Mouse (Mus musculus) small intestine, adult 2 months (tissue): ENCODE data around the gene Plekhh3. TPM values are rescaled to one million over a fixed set of nuclear protein-coding genes. Genes with fewer than 3 reads are reported as not detected.

Source experiments
- H3K27ac ChIP-seq: fragments of 200-500 bp; 2 replicates; pipeline ENCODE4 v1.5.1; 2012; ENCODE audit warnings: low read depth, low read length, control low read depth, inconsistent platforms; ENCODE audit not compliant: insufficient read depth
- H3K27me3 ChIP-seq: fragments of 200-500 bp; 2 replicates; pipeline ENCODE4 v1.6.1; 2012; ENCODE audit warnings: mild to moderate bottlenecking, moderate library complexity, low read length, inconsistent platforms; ENCODE audit not compliant: control insufficient read depth, insufficient read depth
- H3K36me3 ChIP-seq: fragments of 200-500 bp; 2 replicates; pipeline ENCODE4 v1.6.1; 2012; ENCODE audit warnings: mild to moderate bottlenecking, low read length, control low read depth, inconsistent platforms; ENCODE audit not compliant: control insufficient read depth, insufficient read depth
- H3K4me1 ChIP-seq: fragments of 200-500 bp; 2 replicates; pipeline ENCODE4 v1.6.1; 2012; ENCODE audit warnings: low read length, inconsistent platforms, mixed read lengths; ENCODE audit not compliant: control insufficient read depth, insufficient read depth, insufficient read length
- H3K4me3 ChIP-seq: fragments of 200-500 bp; 2 replicates; pipeline ENCODE4 v1.5.1; 2012; ENCODE audit warnings: low read depth, mild to moderate bottlenecking, control low read depth, inconsistent platforms, low read length, moderate library complexity
- CTCF ChIP-seq: fragments of 200-500 bp; IDR thresholded peaks from 2 replicates; pipeline ENCODE4 v1.5.1; 2012; ENCODE audit warnings: low read depth, mild to moderate bottlenecking, control low read depth, inconsistent platforms, low read length, moderate library complexity, mixed read lengths; ENCODE audit not compliant: insufficient replicate concordance, insufficient read length; ENCODE audit errors: extremely low read depth
- POLR2A ChIP-seq: fragments of 200-500 bp; IDR thresholded peaks from 2 replicates; pipeline ENCODE4 v1.6.1; 2012; ENCODE audit warnings: low read depth, mild to moderate bottlenecking, control low read depth, inconsistent platforms, low read length, moderate library complexity
- WGBS: fragments of 180-500 bp; shearing (Covaris S2); methylation state at CpG from one replicate; pipeline ENCODE4 v1.1.7; 2018; 5-methylcytosine and 5-hydroxymethylcytosine counted together
- polyA plus RNA-seq: library from polyadenylated mRNA; depleted of rRNA; stranded (reverse); fragments of >200 nt; gene quantifications from 2 replicates; pipeline ENCODE4 v1.2.3, GENCODE M21; 2012; rRNA removed

Gene Plekhh3
- polyA plus RNA-seq, 1 experiment = 84.5 TPM

DNA sequence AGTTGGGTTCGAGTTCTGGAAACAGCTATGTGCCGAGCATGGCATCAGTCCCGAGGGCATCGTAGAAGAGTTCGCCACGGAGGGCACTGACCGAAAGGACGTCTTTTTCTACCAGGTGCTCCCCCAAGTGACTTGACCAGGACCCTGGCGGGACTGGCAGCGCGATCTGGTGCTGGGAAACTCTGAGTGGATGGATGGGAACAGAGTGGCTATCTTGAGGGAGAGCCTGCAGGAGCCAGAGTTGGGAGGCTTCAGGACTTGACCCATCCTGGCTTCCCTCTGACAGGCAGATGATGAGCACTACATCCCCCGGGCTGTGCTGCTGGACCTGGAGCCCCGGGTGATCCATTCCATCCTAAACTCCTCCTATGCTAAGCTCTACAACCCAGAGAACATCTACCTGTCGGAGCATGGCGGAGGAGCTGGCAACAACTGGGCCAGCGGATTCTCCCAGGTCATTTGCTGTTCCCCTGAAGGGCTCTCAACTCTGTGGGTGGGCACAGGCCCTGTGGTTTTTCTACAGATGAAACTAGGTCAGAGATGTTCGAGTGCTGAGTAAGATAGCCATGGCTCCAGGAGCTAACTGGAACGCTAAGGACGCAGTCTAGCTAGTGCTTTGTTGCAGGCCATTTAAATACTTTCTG, 50.5 kb downstream of the Plekhh3 start:
- Histone ChIP-seq H3K36me3 (peaks cover 9% of the 10 kb centered on the region), H3K27me3 (no peaks in the 10 kb centered on the region), H3K27ac (peak overlapping the region; percentile 37; the same call in 1 of the 2 replicates), H3K4me1 (peaks cover 11% of the 10 kb centered on the region), H3K4me3 (peak overlapping the region; percentile 74)
- 16% methylated on average over 19 of the region's 19 CpGs for WGBS
- TF ChIP-seq CTCF (no peak), POLR2A (no peak)

DNA sequence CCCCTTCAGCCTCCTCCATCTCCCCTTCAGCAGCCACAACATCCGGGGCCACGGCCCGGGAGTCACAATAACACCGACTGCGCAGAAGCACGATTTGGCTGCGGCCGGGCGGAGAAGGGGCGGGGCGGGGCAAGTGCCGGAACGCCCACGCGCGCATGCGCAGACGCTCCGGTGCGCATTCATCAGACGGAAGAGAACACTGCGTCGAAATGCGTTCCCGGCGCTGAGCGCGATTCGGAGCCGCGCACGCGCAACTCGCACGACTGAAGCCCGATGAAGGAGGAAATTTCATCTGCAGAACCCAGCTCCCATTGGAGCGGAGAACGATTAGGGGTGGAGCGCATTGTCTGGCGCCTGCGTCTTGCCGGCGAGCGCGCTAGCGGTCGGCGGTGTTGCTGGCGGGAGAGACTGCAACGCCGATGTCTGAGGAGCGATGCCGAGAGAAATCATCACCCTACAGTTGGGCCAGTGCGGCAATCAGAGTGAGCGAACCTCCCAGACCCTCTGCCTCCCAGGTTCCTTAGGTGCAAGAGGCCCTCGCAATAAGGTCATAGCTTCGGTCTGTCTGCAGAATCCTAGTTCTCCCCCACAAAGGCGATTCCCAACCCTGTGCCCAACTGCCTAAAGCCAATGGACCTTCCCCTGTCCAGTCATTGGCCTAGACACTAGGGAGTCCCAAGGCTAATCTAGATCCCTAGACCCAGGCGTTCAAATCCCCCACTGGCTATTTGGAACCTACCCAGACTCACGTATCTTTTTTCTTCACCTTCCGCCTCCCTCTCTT, 51.2 kb downstream of the Plekhh3 start, which contains the start of the genes Retreg3 and Tubg1:
Retreg3 (minus strand) TSS at position 133 of the 784 bp plus-strand sequence.
Tubg1 (plus strand) TSS at position 178 of the 784 bp plus-strand sequence.
- WGBS = under 1% methylated on average over 61 of the region's 61 CpGs
- TF ChIP-seq CTCF = no peak
- TF ChIP-seq POLR2A = peak; percentile 76; the same call in 1 of the 2 replicates
- H3K27ac ChIP-seq = peak within 1 kb of the TSS; percentile 47
- peaks cover 6% of the 10 kb centered on the region for H3K36me3 ChIP-seq
- H3K4me1 ChIP-seq = peaks cover 13% of the 10 kb centered on the region
- H3K27me3 ChIP-seq = no peaks in the 10 kb centered on the region
- H3K4me3 ChIP-seq = peak within 1 kb of the TSS; percentile 88

DNA sequence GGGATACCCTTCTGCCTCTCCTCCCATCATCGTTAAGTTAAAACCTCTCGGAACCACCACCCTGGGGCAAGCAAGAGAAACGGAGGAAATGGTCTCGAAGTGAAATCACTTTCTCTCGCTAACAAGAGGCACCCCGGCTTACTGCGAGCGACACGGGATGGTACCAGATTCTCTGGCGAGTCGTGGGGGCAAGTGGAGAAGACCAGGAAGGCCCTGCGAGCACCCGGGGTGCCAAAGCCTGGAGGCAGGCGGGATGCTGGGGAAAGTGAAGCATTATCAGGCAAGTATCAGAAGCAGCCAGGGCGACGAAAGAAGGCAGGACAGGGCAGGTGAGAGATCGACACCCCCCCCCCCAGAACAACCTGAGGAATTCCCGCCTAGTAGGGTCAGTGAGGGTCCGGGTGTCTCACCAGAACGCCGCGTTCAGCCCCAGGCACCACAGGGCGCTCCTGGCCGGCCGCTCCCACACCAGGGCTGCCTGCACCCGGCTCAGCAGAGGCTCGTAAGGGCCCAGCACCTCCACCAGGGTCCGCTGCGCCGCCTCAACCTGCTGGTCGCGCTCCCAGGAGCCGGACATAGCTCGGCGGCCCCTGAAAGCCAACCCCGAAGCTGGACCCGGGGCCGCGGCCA, 51.9 kb downstream of the Plekhh3 start:
- no peak for TF ChIP-seq POLR2A
- TF ChIP-seq CTCF = no peak
- peaks cover 6% of the 10 kb centered on the region for H3K36me3 ChIP-seq
- H3K27ac ChIP-seq = peak overlapping the region; percentile 47
- peak overlapping the region; percentile 88 for H3K4me3 ChIP-seq
- H3K4me1 ChIP-seq = peaks cover 13% of the 10 kb centered on the region
- H3K27me3 ChIP-seq = no peaks in the 10 kb centered on the region
- WGBS = under 1% methylated on average over 39 of the region's 39 CpGs

DNA sequence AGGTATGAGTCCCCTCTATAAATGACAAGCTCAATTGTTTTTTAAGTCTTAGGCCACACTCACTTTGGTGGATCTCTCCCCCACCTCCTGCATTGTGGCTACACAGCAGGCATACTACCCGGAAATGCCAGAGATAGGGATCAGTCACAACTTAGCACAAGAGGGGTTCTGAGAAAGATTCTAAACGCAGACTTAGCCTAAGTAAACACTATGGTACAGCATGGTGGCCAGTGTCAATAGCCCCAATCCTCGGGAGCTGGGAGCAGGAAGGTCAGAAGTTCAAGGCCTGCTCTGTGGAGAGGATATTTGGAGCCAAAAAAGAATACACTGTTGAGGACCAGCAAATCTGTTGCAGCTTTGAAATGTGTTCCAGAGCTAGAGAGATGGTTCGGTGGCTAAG, 53.0 kb downstream of the Plekhh3 start:
- peaks cover 13% of the 10 kb centered on the region for H3K4me1 ChIP-seq
- 12% methylated on average over 4 of the region's 4 CpGs for WGBS
- H3K4me3 ChIP-seq = peak overlapping the region; percentile 21
- TF ChIP-seq CTCF (no peak), POLR2A (no peak)
- H3K27ac ChIP-seq = no peak overlapping the region
- peaks cover 4% of the 10 kb centered on the region for H3K36me3 ChIP-seq
- H3K27me3 ChIP-seq = no peaks in the 10 kb centered on the region

DNA sequence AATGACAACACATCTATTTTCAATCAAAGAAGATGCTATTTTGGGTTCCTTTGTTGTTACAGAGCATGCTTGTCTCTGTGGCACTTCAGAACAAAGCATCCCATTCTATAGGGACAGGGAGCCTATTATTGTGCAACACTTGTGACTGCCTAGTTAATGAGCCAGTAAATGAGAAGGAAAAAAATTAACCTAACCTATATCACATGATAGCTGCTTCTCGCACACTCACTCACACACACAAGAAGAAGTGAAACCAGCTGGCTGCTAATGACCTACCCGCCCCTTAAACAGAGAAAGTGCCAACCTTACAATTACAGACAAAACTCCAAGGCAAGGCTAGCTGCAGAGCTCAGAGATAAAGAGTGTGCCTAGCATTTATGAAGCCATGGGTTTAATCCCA, 55.6 kb downstream of the Plekhh3 start:
- no peak overlapping the region for H3K4me3 ChIP-seq
- peak overlapping the region; percentile 5; the same call in 1 of the 2 replicates for H3K27ac ChIP-seq
- WGBS = 14% methylated on average over 2 of the region's 2 CpGs
- no peaks in the 10 kb centered on the region for H3K27me3 ChIP-seq
- H3K36me3 ChIP-seq = peaks cover 8% of the 10 kb centered on the region
- no peak for TF ChIP-seq CTCF
- TF ChIP-seq POLR2A = no peak
- peaks cover 12% of the 10 kb centered on the region for H3K4me1 ChIP-seq

Other genes with a start within 250 kb of the Plekhh3 start
- 55.2 and 106 TPM in 2 replicates for gene Stat3, start 231.8 kb downstream of the Plekhh3 start, polyA plus RNA-seq
- gene Cavin1, start 200.5 kb downstream of the Plekhh3 start, polyA plus RNA-seq = 27.4 and 42.8 TPM in 2 replicates
- 43.5 and 69.5 TPM in 2 replicates for gene Atp6v0a1, start 161.9 kb downstream of the Plekhh3 start, polyA plus RNA-seq
- 11.8 and 19.1 TPM in 2 replicates for gene Naglu, start 101.3 kb downstream of the Plekhh3 start, polyA plus RNA-seq
- gene Hsd17b1, start 92.9 kb downstream of the Plekhh3 start, polyA plus RNA-seq = 0.20 and 0.28 TPM in 2 replicates
- 26.3 and 38.9 TPM in 2 replicates for gene Coasy, start 88.8 kb downstream of the Plekhh3 start, polyA plus RNA-seq
- 54.1 and 100 TPM in 2 replicates for gene Mlx, start 84.1 kb downstream of the Plekhh3 start, polyA plus RNA-seq
- 0.22 and 0.46 TPM in 2 replicates for gene Psmc3ip, start 75.9 kb downstream of the Plekhh3 start, polyA plus RNA-seq
- gene Retreg3, start 51.5 kb downstream of the Plekhh3 start, polyA plus RNA-seq = 27.3 and 55.0 TPM in 2 replicates
- gene Tubg1, start 51.4 kb downstream of the Plekhh3 start, polyA plus RNA-seq = 13.2 and 16.2 TPM in 2 replicates
- gene Tubg2, start 15.4 kb downstream of the Plekhh3 start, polyA plus RNA-seq = 1.1 and 2.2 TPM in 2 replicates
- gene Cntnap1, start 828 bp downstream of the Plekhh3 start, polyA plus RNA-seq = 2.7 and 2.8 TPM in 2 replicates
- 18.4 and 25.7 TPM in 2 replicates for gene Ccr10, start 4.1 kb upstream of the Plekhh3 start, polyA plus RNA-seq
- 7.9 and 20.0 TPM in 2 replicates for gene Ezh1, start 55.1 kb upstream of the Plekhh3 start, polyA plus RNA-seq
- 15.1 and 25.8 TPM in 2 replicates for gene Ramp2, start 74.7 kb upstream of the Plekhh3 start, polyA plus RNA-seq
- gene Vps25, start 82.4 kb upstream of the Plekhh3 start, polyA plus RNA-seq = 28.9 and 64.8 TPM in 2 replicates
- 3.0 and 7.9 TPM in 2 replicates for gene Wnk4, start 89.2 kb upstream of the Plekhh3 start, polyA plus RNA-seq
- 0.09 and 0.20 TPM in 2 replicates for gene Cntd1, start 107.7 kb upstream of the Plekhh3 start, polyA plus RNA-seq
- 174 and 479 TPM in 2 replicates for gene Coa3, start 107.8 kb upstream of the Plekhh3 start, polyA plus RNA-seq
- 157 and 163 TPM in 2 replicates for gene Becn1, start 130.9 kb upstream of the Plekhh3 start, polyA plus RNA-seq
- 19.9 and 36.7 TPM in 2 replicates for gene Psme3, start 144.9 kb upstream of the Plekhh3 start, polyA plus RNA-seq
- gene Aoc2, start 153.7 kb upstream of the Plekhh3 start, polyA plus RNA-seq = 2.7 and 5.9 TPM in 2 replicates
- gene Aoc3, start 159.3 kb upstream of the Plekhh3 start, polyA plus RNA-seq = 6.6 and 8.9 TPM in 2 replicates
- 8.8 and 9.7 TPM in 2 replicates for gene G6pc, start 196.2 kb upstream of the Plekhh3 start, polyA plus RNA-seq
- 8.5 and 10.8 TPM in 2 replicates for gene Aarsd1, start 246.3 kb upstream of the Plekhh3 start, polyA plus RNA-seq